Mouse (Mus musculus): ENCODE results near the gene Ecel1. TPM values are rescaled to one million over a fixed set of nuclear protein-coding genes. Genes with fewer than 3 reads are reported as not detected.

Ecel1 gene
- polyA plus RNA-seq, 1 experiment from 2014 or later, result 0.16 TPM

- Histone ChIP-seq H3K27me3 (ENCODE audit: insufficient read depth, low read length) (peaks cover 50% of the 10 kb centered on the region), H3K4me2 (ENCODE audit: low read depth, low read length) (no peak overlapping the region), H3K4me1 (ENCODE audit: insufficient read depth) (peaks cover 8% of the 10 kb centered on the region), H3K9me3 (ENCODE audit: low read length) (no peaks in the 10 kb centered on the region), H3K27ac (ENCODE audit: low read depth) (no peak overlapping the region), H3K36me3 (replicated peaks; ENCODE audit: insufficient read depth, low read length) (no peaks in the 10 kb centered on the region), H3K4me3 (ENCODE audit: low read depth, low read length) (no peak overlapping the region), H3K9ac (replicated peaks) (no peak overlapping the region)
- WGBS (ENCODE audit: insufficient replicate concordance), result 10% methylated on average over 20 of the region's 20 CpGs
- TF ChIP-seq CTCF (IDR thresholded peaks at IDR 0.05; ENCODE audit: low read depth) (peak; percentile 75), EP300 (IDR thresholded peaks at IDR 0.05; ENCODE audit: low read depth) (no peak)
- peak; percentile 80 for DNase-seq
- peak; percentile 73 for ATAC-seq
Observed at GRCm38 (mm10) chr1:87184751-87185139, 28.4 kb upstream of the Ecel1 start.

GRCm38 (mm10) chr1:87183998-87184750 is 27.9 kb upstream of the Ecel1 start:
- 26% methylated on average over 15 of the region's 15 CpGs for WGBS (ENCODE audit: insufficient replicate concordance)
- H3K27ac ChIP-seq (ENCODE audit: low read depth), result no peak overlapping the region
- ATAC-seq (no peak), DNase-seq (peak; percentile 26)
- H3K27me3 ChIP-seq (ENCODE audit: insufficient read depth, low read length), result peaks cover 52% of the 10 kb centered on the region
- H3K4me1 ChIP-seq (ENCODE audit: insufficient read depth), result peaks cover 8% of the 10 kb centered on the region
- TF ChIP-seq CTCF (IDR thresholded peaks at IDR 0.05; ENCODE audit: low read depth) (no peak), EP300 (IDR thresholded peaks at IDR 0.05; ENCODE audit: low read depth) (no peak)
- H3K36me3 ChIP-seq (replicated peaks; ENCODE audit: insufficient read depth, low read length), result no peaks in the 10 kb centered on the region
- no peaks in the 10 kb centered on the region for H3K9me3 ChIP-seq (ENCODE audit: low read length)
- no peak overlapping the region for H3K4me3 ChIP-seq (ENCODE audit: low read depth, low read length)
- no peak overlapping the region for H3K4me2 ChIP-seq (ENCODE audit: low read depth, low read length)
- no peak overlapping the region for H3K9ac ChIP-seq (replicated peaks)

- H3K27me3 ChIP-seq (ENCODE audit: insufficient read depth, low read length), result peaks cover 53% of the 10 kb centered on the region
- 52% methylated on average over 9 of the region's 9 CpGs for WGBS (ENCODE audit: insufficient replicate concordance)
- peaks cover 8% of the 10 kb centered on the region for H3K4me1 ChIP-seq (ENCODE audit: insufficient read depth)
- H3K9ac ChIP-seq (replicated peaks), result no peak within 1 kb of the TSS
- H3K4me3 ChIP-seq (ENCODE audit: low read depth, low read length), result no peak within 1 kb of the TSS
- DNase-seq (no peak), ATAC-seq (no peak)
- no peak within 1 kb of the TSS for H3K4me2 ChIP-seq (ENCODE audit: low read depth, low read length)
- no peaks in the 10 kb centered on the region for H3K36me3 ChIP-seq (replicated peaks; ENCODE audit: insufficient read depth, low read length)
- H3K27ac ChIP-seq (ENCODE audit: low read depth), result no peak within 1 kb of the TSS
- no peaks in the 10 kb centered on the region for H3K9me3 ChIP-seq (ENCODE audit: low read length)
- no peak for TF ChIP-seq CTCF (IDR thresholded peaks at IDR 0.05; ENCODE audit: low read depth)
- TF ChIP-seq EP300 (IDR thresholded peaks at IDR 0.05; ENCODE audit: low read depth), result no peak
Observed at GRCm38 (mm10) chr1:87183013-87183412, 26.7 kb upstream of the Ecel1 start, which contains the start of gene Prss56. TSS of gene Prss56 (plus strand) at chr1:87183313.

GRCm38 (mm10) chr1:87180896-87181295 is 24.6 kb upstream of the Ecel1 start:
- H3K9me3 ChIP-seq (ENCODE audit: low read length), result no peaks in the 10 kb centered on the region
- no peaks in the 10 kb centered on the region for H3K36me3 ChIP-seq (replicated peaks; ENCODE audit: insufficient read depth, low read length)
- DNase-seq, result no peak
- TF ChIP-seq EP300 (IDR thresholded peaks at IDR 0.05; ENCODE audit: low read depth) (no peak), CTCF (IDR thresholded peaks at IDR 0.05; ENCODE audit: low read depth) (no peak)
- peaks cover 3% of the 10 kb centered on the region; the same call in 1 of the 2 replicates for H3K4me1 ChIP-seq (ENCODE audit: insufficient read depth)
- H3K4me3 ChIP-seq (ENCODE audit: low read depth, low read length), result no peak overlapping the region
- H3K27ac ChIP-seq (ENCODE audit: low read depth), result no peak overlapping the region
- ATAC-seq, result no peak
- no peak overlapping the region for H3K4me2 ChIP-seq (ENCODE audit: low read depth, low read length)
- no peak overlapping the region for H3K9ac ChIP-seq (replicated peaks)
- H3K27me3 ChIP-seq (ENCODE audit: insufficient read depth, low read length), result peaks cover 33% of the 10 kb centered on the region
- 27% methylated on average over 5 of the region's 5 CpGs for WGBS (ENCODE audit: insufficient replicate concordance)

- H3K27me3 ChIP-seq (ENCODE audit: insufficient read depth, low read length), result peaks cover 13% of the 10 kb centered on the region
- no peak overlapping the region for H3K4me2 ChIP-seq (ENCODE audit: low read depth, low read length)
- H3K27ac ChIP-seq (ENCODE audit: low read depth), result no peak overlapping the region
- H3K4me3 ChIP-seq (ENCODE audit: low read depth, low read length), result no peak overlapping the region
- DNase-seq (no peak), ATAC-seq (no peak)
- no peak overlapping the region for H3K9ac ChIP-seq (replicated peaks)
- 32% methylated on average over 11 of the region's 11 CpGs for WGBS (ENCODE audit: insufficient replicate concordance)
- peak; percentile 43 for TF ChIP-seq CTCF (IDR thresholded peaks at IDR 0.05; ENCODE audit: low read depth)
- TF ChIP-seq EP300 (IDR thresholded peaks at IDR 0.05; ENCODE audit: low read depth), result no peak
- H3K36me3 ChIP-seq (replicated peaks; ENCODE audit: insufficient read depth, low read length), result no peaks in the 10 kb centered on the region
- H3K9me3 ChIP-seq (ENCODE audit: low read length), result no peaks in the 10 kb centered on the region
- H3K4me1 ChIP-seq (ENCODE audit: insufficient read depth), result no peaks in the 10 kb centered on the region
Observed at GRCm38 (mm10) chr1:87175852-87176292, 19.6 kb upstream of the Ecel1 start.

GRCm38 (mm10) chr1:87174006-87174955 is 18.0 kb upstream of the Ecel1 start:
- H3K4me3 ChIP-seq (ENCODE audit: low read depth, low read length), result no peak overlapping the region
- no peaks in the 10 kb centered on the region for H3K4me1 ChIP-seq (ENCODE audit: insufficient read depth)
- H3K36me3 ChIP-seq (replicated peaks; ENCODE audit: insufficient read depth, low read length), result no peaks in the 10 kb centered on the region
- DNase-seq (peak; percentile 74), ATAC-seq (peak; percentile 83)
- H3K27me3 ChIP-seq (ENCODE audit: insufficient read depth, low read length), result peaks cover 23% of the 10 kb centered on the region
- H3K9me3 ChIP-seq (ENCODE audit: low read length), result no peaks in the 10 kb centered on the region
- no peak overlapping the region for H3K9ac ChIP-seq (replicated peaks)
- peak overlapping the region; percentile 50 for H3K4me2 ChIP-seq (ENCODE audit: low read depth, low read length)
- H3K27ac ChIP-seq (ENCODE audit: low read depth), result no peak overlapping the region
- peak; percentile 73 for TF ChIP-seq CTCF (IDR thresholded peaks at IDR 0.05; ENCODE audit: low read depth)
- TF ChIP-seq EP300 (IDR thresholded peaks at IDR 0.05; ENCODE audit: low read depth), result no peak
- WGBS (ENCODE audit: insufficient replicate concordance), result 24% methylated on average over 28 of the region's 28 CpGs

All from liver, postnatal 0 days (tissue).